Mouse (Mus musculus): ENCODE data around the gene Gm7735. TPM values are rescaled to one million over a fixed set of nuclear protein-coding genes. Genes with fewer than 3 reads are reported as not detected.
"Not testable (repeated sequence)": the region's sequence is repeated elsewhere in the genome, so short reads cannot be mapped to it uniquely, and the experiment has no call there.

Gm7735 gene
- polyA plus RNA-seq (2015; fragmentation: Nextera tagmentation; extraction: Ambion mirVana) = not detected in 2 replicates

DNA sequence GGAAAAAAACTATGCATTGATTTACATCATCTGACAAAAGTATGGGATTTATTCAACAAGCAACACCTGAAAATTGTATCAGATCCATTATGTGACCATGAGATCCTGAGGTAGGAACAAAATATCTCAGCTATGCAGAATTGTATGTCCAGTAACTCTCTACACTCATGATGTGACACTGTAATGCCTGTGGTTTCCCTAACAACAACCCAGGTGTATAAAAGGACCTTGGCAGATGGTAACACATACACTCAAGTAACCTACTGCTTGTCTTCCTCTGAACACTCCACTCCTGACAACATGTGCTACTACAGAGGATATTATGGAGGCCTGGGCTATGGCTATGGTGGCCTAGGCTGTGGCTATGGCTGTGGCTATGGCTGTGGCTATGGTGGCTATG, at the start of gene Gm7735:
Gene Gm7735 (plus strand): TSS at position 301 of the 400 bp plus-strand sequence.
- not testable (repeated sequence) for H3K4me2 ChIP-seq (ENCODE audit: low read length); H3K4me1 ChIP-seq (replicated peaks; ENCODE audit: control insufficient read depth, insufficient read depth, low read length); H3K9ac ChIP-seq (replicated peaks; ENCODE audit: low read depth, low read length); H3K4me3 ChIP-seq (replicated peaks; ENCODE audit: low read length); H3K27ac ChIP-seq (ENCODE audit: low read length); H3K27me3 ChIP-seq (replicated peaks; ENCODE audit: control insufficient read depth, insufficient read depth, low read length); ATAC-seq; H3K36me3 ChIP-seq (ENCODE audit: control insufficient read depth, insufficient read depth); H3K9me3 ChIP-seq (ENCODE audit: control insufficient read depth, low read length)

DNA sequence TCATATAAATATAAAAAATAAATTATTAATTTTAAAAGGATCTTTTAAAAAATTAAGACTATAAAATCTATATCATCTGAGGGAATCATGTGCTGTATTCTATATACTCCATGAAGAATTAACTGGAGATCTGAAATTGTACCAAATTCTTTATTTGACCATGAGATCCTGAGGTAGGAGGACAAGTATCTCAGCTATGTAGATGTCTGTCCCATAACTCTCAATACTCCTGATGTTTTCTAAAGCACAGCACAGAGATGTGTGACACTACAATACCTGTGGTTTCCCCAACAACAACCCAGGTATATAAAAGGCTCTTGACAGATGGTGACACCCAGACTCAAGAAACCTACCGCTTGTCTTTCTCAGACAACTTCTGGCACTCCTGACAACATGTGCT, 28.7 kb upstream of the Gm7735 start, which contains the start of gene Gm6358:
Gene Gm6358 (plus strand): TSS at position 301 of the 400 bp plus-strand sequence.
- Histone ChIP-seq H3K27ac (ENCODE audit: low read length) (no peak within 1 kb of the TSS), H3K36me3 (ENCODE audit: control insufficient read depth, insufficient read depth) (no peaks in the 10 kb centered on the region), H3K4me2 (ENCODE audit: low read length) (no peak within 1 kb of the TSS), H3K27me3 (replicated peaks; ENCODE audit: control insufficient read depth, insufficient read depth, low read length) (no peaks in the 10 kb centered on the region), H3K4me1 (replicated peaks; ENCODE audit: control insufficient read depth, insufficient read depth, low read length) (no peaks in the 10 kb centered on the region), H3K9ac (replicated peaks; ENCODE audit: low read depth, low read length) (no peak within 1 kb of the TSS), H3K9me3 (ENCODE audit: control insufficient read depth, low read length) (no peaks in the 10 kb centered on the region), H3K4me3 (replicated peaks; ENCODE audit: low read length) (no peak within 1 kb of the TSS)
- no peak for ATAC-seq
- WGBS = 96% methylated on average over 1 of the region's 1 CpGs

DNA sequence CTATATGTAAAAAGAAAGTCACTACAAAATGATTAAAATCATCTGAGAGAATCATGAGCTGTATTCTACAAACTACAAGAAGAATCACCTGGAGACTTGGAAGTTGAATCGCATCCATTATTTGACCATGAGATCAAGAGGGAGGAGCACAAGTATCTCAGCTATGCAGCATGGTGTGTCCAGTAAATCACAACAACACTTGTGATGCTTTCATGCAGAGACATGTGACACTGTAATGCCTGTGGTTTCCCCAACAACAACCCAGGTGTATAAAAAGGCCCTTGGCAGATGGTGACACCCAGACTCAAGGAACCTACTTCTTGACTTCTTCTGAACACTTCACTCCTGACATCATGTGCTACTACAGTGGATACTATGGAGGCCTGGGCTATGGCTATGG, 18.5 kb upstream of the Gm7735 start, which contains the start of gene Gm10061:
Gene Gm10061 (plus strand): TSS at position 301 of the 400 bp plus-strand sequence.
- Histone ChIP-seq H3K4me3 (replicated peaks; ENCODE audit: low read length) (no peak within 1 kb of the TSS), H3K27ac (ENCODE audit: low read length) (no peak within 1 kb of the TSS), H3K9me3 (ENCODE audit: control insufficient read depth, low read length) (no peaks in the 10 kb centered on the region), H3K36me3 (ENCODE audit: control insufficient read depth, insufficient read depth) (no peaks in the 10 kb centered on the region), H3K27me3 (replicated peaks; ENCODE audit: control insufficient read depth, insufficient read depth, low read length) (no peaks in the 10 kb centered on the region), H3K4me2 (ENCODE audit: low read length) (no peak within 1 kb of the TSS), H3K9ac (replicated peaks; ENCODE audit: low read depth, low read length) (no peak within 1 kb of the TSS), H3K4me1 (replicated peaks; ENCODE audit: control insufficient read depth, insufficient read depth, low read length) (no peaks in the 10 kb centered on the region)
- WGBS = 96% methylated on average over 1 of the region's 1 CpGs
- ATAC-seq = no peak

DNA sequence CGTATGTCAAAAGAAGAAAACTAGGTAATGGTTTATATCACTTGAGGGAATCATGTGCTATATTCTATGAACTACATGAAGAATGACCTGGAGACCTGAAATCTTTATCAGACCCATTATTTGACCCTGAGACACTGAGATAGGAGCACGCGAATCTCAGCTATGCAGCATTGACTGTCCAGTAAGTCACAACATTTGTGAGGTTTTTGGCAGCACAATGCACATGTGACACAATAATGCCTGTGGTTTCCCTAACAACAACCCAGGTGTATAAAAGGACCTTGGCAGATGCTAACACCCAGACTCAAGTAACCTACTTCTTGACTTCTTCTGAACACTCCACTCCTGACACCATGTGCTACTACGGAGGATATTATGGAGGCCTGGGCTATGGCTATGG, 11.6 kb upstream of the Gm7735 start, which contains the start of gene Gm9789:
Gene Gm9789 (plus strand): TSS at position 301 of the 400 bp plus-strand sequence.
- Histone ChIP-seq H3K9ac (replicated peaks; ENCODE audit: low read depth, low read length) (no peak within 1 kb of the TSS), H3K27me3 (replicated peaks; ENCODE audit: control insufficient read depth, insufficient read depth, low read length) (no peaks in the 10 kb centered on the region), H3K9me3 (ENCODE audit: control insufficient read depth, low read length) (no peaks in the 10 kb centered on the region), H3K27ac (ENCODE audit: low read length) (no peak within 1 kb of the TSS), H3K4me3 (replicated peaks; ENCODE audit: low read length) (no peak within 1 kb of the TSS), H3K4me2 (ENCODE audit: low read length) (no peak within 1 kb of the TSS), H3K36me3 (ENCODE audit: control insufficient read depth, insufficient read depth) (no peaks in the 10 kb centered on the region), H3K4me1 (replicated peaks; ENCODE audit: control insufficient read depth, insufficient read depth, low read length) (no peaks in the 10 kb centered on the region)
- 90% methylated on average over 4 of the region's 4 CpGs for WGBS
- ATAC-seq = no peak

DNA sequence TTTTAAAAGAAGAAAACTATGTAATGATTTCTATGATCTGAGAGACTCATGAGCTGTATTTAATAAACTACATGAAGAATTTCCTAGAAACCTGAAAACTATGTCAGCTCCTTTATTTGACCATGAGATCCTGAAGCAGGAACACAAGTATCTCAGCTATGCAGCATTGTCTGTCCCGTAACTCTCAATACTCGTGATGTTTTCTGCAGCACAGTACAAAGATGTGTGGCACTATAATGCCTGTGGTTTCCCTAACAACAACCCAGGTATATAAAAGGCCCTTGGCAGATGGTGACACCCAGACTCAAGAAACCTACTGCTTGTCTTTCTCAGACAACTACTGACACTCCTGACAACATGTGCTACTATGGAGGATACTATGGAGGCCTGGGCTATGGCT, 5.1 kb downstream of the Gm7735 start, which contains the start of gene 1110057P08Rik:
Gene 1110057P08Rik (plus strand): TSS at position 301 of the 400 bp plus-strand sequence.
- Histone ChIP-seq H3K4me2 (ENCODE audit: low read length) (no peak within 1 kb of the TSS), H3K27ac (ENCODE audit: low read length) (no peak within 1 kb of the TSS), H3K27me3 (replicated peaks; ENCODE audit: control insufficient read depth, insufficient read depth, low read length) (no peaks in the 10 kb centered on the region), H3K9ac (replicated peaks; ENCODE audit: low read depth, low read length) (no peak within 1 kb of the TSS), H3K4me1 (replicated peaks; ENCODE audit: control insufficient read depth, insufficient read depth, low read length) (no peaks in the 10 kb centered on the region), H3K4me3 (replicated peaks; ENCODE audit: low read length) (no peak within 1 kb of the TSS), H3K9me3 (ENCODE audit: control insufficient read depth, low read length) (no peaks in the 10 kb centered on the region), H3K36me3 (ENCODE audit: control insufficient read depth, insufficient read depth) (no peaks in the 10 kb centered on the region)
- no peak for ATAC-seq
- WGBS = 72% methylated on average over 2 of the region's 2 CpGs

DNA sequence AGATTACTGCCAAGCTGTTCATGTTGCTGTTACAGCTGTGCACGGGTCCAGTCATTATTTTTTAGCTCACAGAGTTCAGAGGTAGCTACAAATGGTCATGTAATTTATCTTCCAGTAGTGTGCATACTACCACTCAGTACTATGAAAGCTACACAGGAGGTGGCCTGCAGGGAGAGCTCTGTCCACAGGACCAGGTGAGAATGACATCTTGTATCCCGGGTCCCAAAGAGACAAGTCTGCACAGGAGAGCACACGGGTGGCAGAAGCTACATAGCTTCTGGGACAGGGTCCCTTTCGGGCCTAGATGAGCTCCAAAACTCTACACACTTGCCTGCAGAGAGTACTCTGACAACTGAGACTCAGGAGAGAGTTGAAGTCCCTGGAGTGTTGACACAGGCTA, 19.3 kb downstream of the Gm7735 start:
- ATAC-seq = no peak
- no peak overlapping the region for H3K9ac ChIP-seq (replicated peaks; ENCODE audit: low read depth, low read length)
- no peak overlapping the region for H3K4me3 ChIP-seq (replicated peaks; ENCODE audit: low read length)
- H3K4me2 ChIP-seq (ENCODE audit: low read length) = no peak overlapping the region
- H3K9me3 ChIP-seq (ENCODE audit: control insufficient read depth, low read length) = no peaks in the 10 kb centered on the region
- 83% methylated on average over 4 of the region's 4 CpGs for WGBS
- H3K36me3 ChIP-seq (ENCODE audit: control insufficient read depth, insufficient read depth) = no peaks in the 10 kb centered on the region
- no peak overlapping the region for H3K27ac ChIP-seq (ENCODE audit: low read length)
- no peaks in the 10 kb centered on the region for H3K4me1 ChIP-seq (replicated peaks; ENCODE audit: control insufficient read depth, insufficient read depth, low read length)
- H3K27me3 ChIP-seq (replicated peaks; ENCODE audit: control insufficient read depth, insufficient read depth, low read length) = no peaks in the 10 kb centered on the region

DNA sequence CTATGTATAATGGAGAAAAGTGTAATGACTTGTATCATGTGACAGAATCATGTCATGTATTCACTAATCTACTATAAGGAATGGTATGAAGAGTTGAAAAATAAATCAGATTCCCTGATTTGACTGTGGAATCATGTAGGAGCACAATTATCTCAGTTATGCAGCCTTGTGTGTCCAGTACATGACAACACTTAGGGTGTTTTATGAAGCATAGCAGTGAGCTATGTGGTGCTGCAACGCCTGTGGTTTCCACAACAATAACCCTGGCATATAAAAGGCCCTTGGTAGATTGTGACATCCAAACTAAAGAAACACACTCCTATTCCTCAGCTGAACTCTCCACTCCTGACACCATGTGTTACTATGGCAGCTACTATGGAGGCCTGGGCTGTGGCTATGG, 36.3 kb downstream of the Gm7735 start, which contains the start of gene Krtap20-2:
Gene Krtap20-2 (plus strand): TSS at position 301 of the 400 bp plus-strand sequence.
- Histone ChIP-seq H3K9ac (replicated peaks; ENCODE audit: low read depth, low read length) (no peak within 1 kb of the TSS), H3K4me2 (ENCODE audit: low read length) (no peak within 1 kb of the TSS), H3K4me3 (replicated peaks; ENCODE audit: low read length) (no peak within 1 kb of the TSS), H3K9me3 (ENCODE audit: control insufficient read depth, low read length) (no peaks in the 10 kb centered on the region), H3K27me3 (replicated peaks; ENCODE audit: control insufficient read depth, insufficient read depth, low read length) (no peaks in the 10 kb centered on the region), H3K36me3 (ENCODE audit: control insufficient read depth, insufficient read depth) (no peaks in the 10 kb centered on the region), H3K27ac (ENCODE audit: low read length) (no peak within 1 kb of the TSS), H3K4me1 (replicated peaks; ENCODE audit: control insufficient read depth, insufficient read depth, low read length) (no peaks in the 10 kb centered on the region)
- ATAC-seq = no peak
- 81% methylated on average over 1 of the region's 1 CpGs for WGBS

Other genes with a start within 250 kb of the Gm7735 start
- gene Krtap19-9b, start 237.2 kb upstream of the Gm7735 start, polyA plus RNA-seq (2015; fragmentation: Nextera tagmentation; extraction: Ambion mirVana) = not detected in 2 replicates
- gene Krtap16-3, start 206.6 kb upstream of the Gm7735 start, polyA plus RNA-seq (2015; fragmentation: Nextera tagmentation; extraction: Ambion mirVana) = not detected in 2 replicates
- not detected in 2 replicates for gene Krtap22-2, start 158.7 kb upstream of the Gm7735 start, polyA plus RNA-seq (2015; fragmentation: Nextera tagmentation; extraction: Ambion mirVana)
- gene Gm10229, start 154.2 kb upstream of the Gm7735 start, polyA plus RNA-seq (2015; fragmentation: Nextera tagmentation; extraction: Ambion mirVana) = not detected in 2 replicates
- not detected in 2 replicates for gene Krtap6-1, start 137.8 kb upstream of the Gm7735 start, polyA plus RNA-seq (2015; fragmentation: Nextera tagmentation; extraction: Ambion mirVana)
- gene Gm10228, start 128.0 kb upstream of the Gm7735 start, polyA plus RNA-seq (2015; fragmentation: Nextera tagmentation; extraction: Ambion mirVana) = not detected in 2 replicates
- gene Krtap6-5, start 121.6 kb upstream of the Gm7735 start, polyA plus RNA-seq (2015; fragmentation: Nextera tagmentation; extraction: Ambion mirVana) = not detected in 2 replicates
- gene 1110025L11Rik, start 105.5 kb upstream of the Gm7735 start, polyA plus RNA-seq (2015; fragmentation: Nextera tagmentation; extraction: Ambion mirVana) = not detected in 2 replicates
- not detected in 2 replicates for gene Krtap6-3, start 85.5 kb upstream of the Gm7735 start, polyA plus RNA-seq (2015; fragmentation: Nextera tagmentation; extraction: Ambion mirVana)
- not detected in 2 replicates for gene Gm6358, start 28.6 kb upstream of the Gm7735 start, polyA plus RNA-seq (2015; fragmentation: Nextera tagmentation; extraction: Ambion mirVana)
- gene Gm10061, start 18.4 kb upstream of the Gm7735 start, polyA plus RNA-seq (2015; fragmentation: Nextera tagmentation; extraction: Ambion mirVana) = not detected in 2 replicates
- not detected in 2 replicates for gene Gm9789, start 11.5 kb upstream of the Gm7735 start, polyA plus RNA-seq (2015; fragmentation: Nextera tagmentation; extraction: Ambion mirVana)
- not detected in 2 replicates for gene 1110057P08Rik, start 5.2 kb downstream of the Gm7735 start, polyA plus RNA-seq (2015; fragmentation: Nextera tagmentation; extraction: Ambion mirVana)
- not detected in 2 replicates for gene Krtap20-2, start 36.4 kb downstream of the Gm7735 start, polyA plus RNA-seq (2015; fragmentation: Nextera tagmentation; extraction: Ambion mirVana)
- not detected in 2 replicates for gene Krtap21-1, start 234.4 kb downstream of the Gm7735 start, polyA plus RNA-seq (2015; fragmentation: Nextera tagmentation; extraction: Ambion mirVana)

Measured in forebrain, embryonic 16.5 days (tissue).